Comparison of ENCODE assay signal across 10 mouse cellular contexts in the genomic region with DNA sequence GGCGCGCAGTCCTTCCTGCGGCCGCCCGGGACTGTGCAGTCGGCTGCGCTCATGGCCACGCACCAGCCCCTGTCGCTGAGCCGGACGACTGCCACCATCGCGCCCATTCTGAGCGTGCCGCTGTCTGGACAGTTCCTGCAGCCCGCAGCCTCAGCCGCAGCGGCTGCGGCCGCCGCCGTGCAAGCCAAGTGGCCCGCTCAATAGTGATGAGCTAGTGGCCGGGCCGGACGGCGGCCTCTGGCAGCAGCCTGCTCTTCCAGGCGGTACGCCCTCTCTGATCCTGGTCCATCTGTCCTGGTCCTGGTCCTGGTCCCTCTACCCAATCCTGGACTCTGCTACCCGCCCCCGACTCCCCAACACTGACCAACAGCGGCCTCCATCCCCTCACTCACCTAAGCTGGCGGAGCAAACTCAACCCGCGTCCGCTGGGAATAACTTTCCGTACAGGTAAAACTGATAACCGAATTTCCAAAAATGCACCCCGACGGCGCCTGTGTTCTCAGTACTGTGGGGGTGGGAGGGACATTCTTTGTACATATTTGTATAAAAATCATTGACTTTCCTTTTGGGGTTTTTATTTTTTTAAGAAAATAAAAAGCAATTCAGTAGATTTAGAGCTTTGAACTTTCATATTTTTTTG. TPM values are rescaled to one million over a fixed set of nuclear protein-coding genes. Genes with fewer than 3 reads are reported as not detected.
DNase-seq lines count a peak whose midpoint lies in the region; ATAC-seq lines count a peak whose summit lies in the region.
"Had no signal": no experiment of that assay in that cellular context is flagged by ENCODE, and none has a peak within 500 bp of the region (broad histone marks: within the 10 kb centered on the region; RNA-seq: fewer than 3 reads in every experiment).

No protein-coding gene starts in this region.

- no peaks in the 10 kb centered on the region for H3K9me3 ChIP-seq in heart, embryonic 12.5 days (replicated peaks)
- H3K9me3 ChIP-seq in midbrain, embryonic 11.5 days (ENCODE audit: control insufficient read depth, low read length), result no peaks in the 10 kb centered on the region

- under 1% methylated on average over 41 of the region's 41 CpGs for WGBS in heart, embryonic 12.5 days
- under 1% methylated on average over 30 of the region's 41 CpGs for WGBS in midbrain, embryonic 11.5 days

- no peak for ATAC-seq in heart, embryonic 12.5 days (ENCODE audit: insufficient number of reproducible peaks, low FRiP score)
- peak; percentile 55 for ATAC-seq in midbrain, embryonic 11.5 days (ENCODE audit: low FRiP score)

- H3K9ac ChIP-seq in heart, embryonic 12.5 days, result no peak overlapping the region
- H3K9ac ChIP-seq in midbrain, embryonic 11.5 days (ENCODE audit: low read length), result no peak overlapping the region

- intact Hi-C loops in heart, postnatal 36 days (cut with DNase I), result no loop called here

- H3K4me1 ChIP-seq in heart, embryonic 12.5 days (replicated peaks), result peaks cover 38% of the 10 kb centered on the region
- peaks cover 12% of the 10 kb centered on the region for H3K4me1 ChIP-seq in midbrain, embryonic 11.5 days (ENCODE audit: control insufficient read depth, insufficient read depth, low read length)

- H3K27ac ChIP-seq in heart, embryonic 12.5 days (ENCODE audit: poor library complexity, severe bottlenecking), result no peak overlapping the region
- H3K27ac ChIP-seq in midbrain, embryonic 11.5 days (ENCODE audit: low read depth, low read length), result no peak overlapping the region

- DNase-seq in heart, adult 8-10 months (ENCODE audit: low spot score), result no peak
- peak; percentile 67 for DNase-seq in embryo, embryonic 10.5 days (ENCODE audit: low spot score)
- peak; percentile 16 to 17 for DNase-seq in heart, postnatal 36 days
- DNase-seq in midbrain, embryonic 11.5 days (ENCODE audit: low spot score, missing footprints), result peak; percentile 96
- no peak for DNase-seq in frontal cortex, adult 2 months (ENCODE audit: extremely low spot score in 1 of 2, low spot score in 1 of 2)
- no peak for DNase-seq in right cerebral cortex, postnatal 25 days
- no peak for DNase-seq in ovary, postnatal 10 days (ENCODE audit: low spot score)

- H3K4me2 ChIP-seq in heart, embryonic 12.5 days, result peak overlapping the region; percentile 64
- peak overlapping the region; percentile 36 for H3K4me2 ChIP-seq in midbrain, embryonic 11.5 days

- H3K36me3 ChIP-seq in heart, embryonic 12.5 days, result no peaks in the 10 kb centered on the region
- no peaks in the 10 kb centered on the region for H3K36me3 ChIP-seq in midbrain, embryonic 11.5 days (ENCODE audit: control insufficient read depth, insufficient read depth, low read length)

- H3K4me3 ChIP-seq in heart, embryonic 12.5 days, result peak overlapping the region; percentile 45
- peak overlapping the region; percentile 25 for H3K4me3 ChIP-seq in midbrain, embryonic 11.5 days (ENCODE audit: low read depth, low read length)
- H3K4me3 ChIP-seq: erythroblast, embryonic 14.5 days had no signal

- peaks cover 74% of the 10 kb centered on the region for H3K27me3 ChIP-seq in heart, embryonic 12.5 days (replicated peaks)
- H3K27me3 ChIP-seq in midbrain, embryonic 11.5 days (ENCODE audit: control insufficient read depth, insufficient read depth, low read length), result peaks cover 92% of the 10 kb centered on the region

RNA-seq across cellular contexts. Expression of a gene that starts 1.9 kb away (rescaled TPM):
- not detected in 2 replicates for polyA plus RNA-seq in heart, embryonic 12.5 days (2016; fragmentation: Nextera tagmentation; extraction: Ambion mirVana)
- under 1 TPM; 0.34 to 0.69 (median 0.41) TPM for total RNA-seq in heart, adult 8-10 months (2022)
- total RNA-seq in heart, postnatal 36 days (2021), result under 1 TPM; 0.28 to 0.65 TPM
- 0.05 and 0.11 TPM in 2 replicates for polyA plus RNA-seq in midbrain, embryonic 11.5 days (2014; fragmentation: Nextera tagmentation; extraction: Ambion mirVana)
- polyA plus RNA-seq in frontal cortex, adult 2 months (2012; rRNA removed), result 3.4 and 4.3 TPM in 2 replicates
- total RNA-seq: MEL had no signal
- polyA plus RNA-seq: erythroblast, embryonic 14.5 days had no signal

RNA-seq across cellular contexts. Expression of a gene that starts 57.5 kb away (rescaled TPM):
- polyA plus RNA-seq in heart, embryonic 12.5 days (2016; fragmentation: Nextera tagmentation; extraction: Ambion mirVana), result 11.2 and 13.1 TPM in 2 replicates
- total RNA-seq in heart, adult 8-10 months (2022), result 1 to 10 TPM; 5.0 to 8.2 (median 6.5) TPM
- total RNA-seq in heart, postnatal 36 days (2021), result 1 to 10 TPM; 4.4 to 8.6 TPM
- 16.6 and 19.9 TPM in 2 replicates for polyA plus RNA-seq in midbrain, embryonic 11.5 days (2014; fragmentation: Nextera tagmentation; extraction: Ambion mirVana)
- 12.6 and 13.3 TPM in 2 replicates for polyA plus RNA-seq in frontal cortex, adult 2 months (2012; rRNA removed)
- polyA plus RNA-seq: erythroblast, embryonic 14.5 days had no signal

Comparison
In these comparisons a context has a peak if more than half of its experiments do, and no peak if none do; other contexts are left out.
1. DNase-seq: peak in embryo, embryonic 10.5 days (single experiment), heart, postnatal 36 days (2 of 2) and midbrain, embryonic 11.5 days (single experiment); none in heart, adult 8-10 months (single experiment), frontal cortex, adult 2 months (0 of 2), right cerebral cortex, postnatal 25 days (single experiment) and ovary, postnatal 10 days (single experiment).